Mouse (Mus musculus): ENCODE results near the gene Spats2l. TPM values are rescaled to one million over a fixed set of nuclear protein-coding genes. Genes with fewer than 3 reads are reported as not detected.

Gene Spats2l
- polyA plus RNA-seq (2015; fragmentation: Nextera tagmentation; extraction: Ambion mirVana) = 78.3 and 78.7 TPM in 2 replicates

GRCm38 (mm10) chr1:57774001-57774667 is at the start of gene Spats2l:
TSS of gene Spats2l (plus strand) at chr1:57774162.
- Histone ChIP-seq H3K36me3 (no peaks in the 10 kb centered on the region), H3K9ac (replicated peaks) (peak within 1 kb of the TSS; percentile 97), H3K27me3 (replicated peaks) (no peaks in the 10 kb centered on the region), H3K9me3 (replicated peaks) (no peaks in the 10 kb centered on the region), H3K27ac (replicated peaks) (peak within 1 kb of the TSS; percentile 94), H3K4me1 (peaks cover 12% of the 10 kb centered on the region), H3K4me2 (peak within 1 kb of the TSS; percentile 85), H3K4me3 (replicated peaks) (peak within 1 kb of the TSS; percentile 89)
- WGBS = under 1% methylated on average over 22 of the region's 22 CpGs
- peak; percentile 77 for ATAC-seq (ENCODE audit: low FRiP score)

DNA sequence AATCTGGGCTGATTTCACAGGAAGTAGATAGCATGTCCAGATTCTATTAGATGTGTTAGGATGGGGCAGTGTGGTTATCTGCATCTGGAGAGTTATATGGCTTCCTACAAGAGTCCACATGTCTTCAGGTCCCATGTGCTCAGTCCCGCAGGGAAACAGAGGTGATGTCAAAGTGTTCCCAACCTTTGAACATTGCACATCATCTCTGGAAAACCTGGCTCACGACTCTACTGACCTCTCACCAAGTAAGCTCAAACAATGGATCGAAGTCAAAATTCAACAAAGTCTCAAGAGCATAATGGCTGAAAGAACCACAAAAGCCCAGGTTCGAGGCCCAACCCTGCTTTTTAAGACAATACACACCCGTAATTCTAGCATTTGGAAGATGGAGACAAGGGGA is 48.7 kb upstream of the Spats2l start:
- no peak overlapping the region for H3K4me3 ChIP-seq (replicated peaks)
- 92% methylated on average over 5 of the region's 5 CpGs for WGBS
- no peak for ATAC-seq (ENCODE audit: low FRiP score)

DNA sequence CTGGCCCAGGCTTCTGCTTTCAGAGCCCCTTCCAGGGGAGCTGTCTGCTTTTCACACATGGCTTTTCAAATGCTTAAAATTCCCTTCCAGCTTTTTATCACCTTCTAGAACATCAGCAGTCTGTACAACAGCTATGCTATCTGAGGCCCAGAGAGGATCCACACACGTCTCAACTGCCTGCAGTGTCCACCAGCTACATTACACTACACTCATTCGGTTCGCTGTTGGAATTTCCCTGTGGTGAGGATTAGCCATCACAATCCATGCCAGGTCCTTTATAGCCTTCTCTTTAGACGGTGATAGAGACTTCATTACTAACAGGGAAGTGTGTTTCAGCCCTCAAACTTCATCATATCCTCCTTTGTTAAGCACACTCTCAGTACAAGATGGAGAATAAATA is 38.1 kb upstream of the Spats2l start:
- Histone ChIP-seq H3K4me2 (no peak overlapping the region), H3K4me3 (replicated peaks) (no peak overlapping the region), H3K36me3 (no peaks in the 10 kb centered on the region), H3K9me3 (replicated peaks) (no peaks in the 10 kb centered on the region), H3K27ac (replicated peaks) (no peak overlapping the region), H3K4me1 (peaks cover 4% of the 10 kb centered on the region; the same call in 1 of the 2 replicates), H3K9ac (replicated peaks) (no peak overlapping the region), H3K27me3 (replicated peaks) (no peaks in the 10 kb centered on the region)
- 45% methylated on average over 4 of the region's 4 CpGs for WGBS
- ATAC-seq (ENCODE audit: low FRiP score) = no peak

More for the DNA sequence above, 48.7 kb upstream of the Spats2l start:
- Histone ChIP-seq H3K27ac (replicated peaks) (no peak overlapping the region), H3K9ac (replicated peaks) (no peak overlapping the region), H3K4me1 (no peaks in the 10 kb centered on the region), H3K9me3 (replicated peaks) (no peaks in the 10 kb centered on the region), H3K4me2 (no peak overlapping the region), H3K36me3 (no peaks in the 10 kb centered on the region), H3K27me3 (replicated peaks) (no peaks in the 10 kb centered on the region)

DNA sequence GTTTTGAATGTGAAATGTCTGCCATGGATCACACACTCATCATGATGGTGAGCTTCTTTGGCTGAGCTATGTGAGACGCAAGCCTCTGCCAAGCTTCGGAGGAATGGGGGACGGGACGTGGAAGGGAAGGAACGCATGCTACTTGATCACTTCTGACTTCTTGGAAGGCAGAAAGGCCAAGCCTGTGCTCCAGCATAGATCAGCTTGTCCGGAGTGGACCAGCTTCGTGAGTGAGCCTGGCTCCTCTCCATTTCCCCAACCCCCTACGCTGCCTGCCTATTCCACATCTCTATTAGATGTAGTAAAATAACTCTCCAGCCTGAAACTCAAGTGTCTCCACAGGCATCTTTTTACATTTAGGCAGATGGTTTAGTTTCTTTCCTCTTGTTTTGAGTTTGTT is 32.2 kb upstream of the Spats2l start:
- Histone ChIP-seq H3K4me1 (peaks cover 6% of the 10 kb centered on the region; the same call in 1 of the 2 replicates), H3K9me3 (replicated peaks) (no peaks in the 10 kb centered on the region), H3K27ac (replicated peaks) (no peak overlapping the region), H3K4me2 (no peak overlapping the region), H3K36me3 (no peaks in the 10 kb centered on the region), H3K27me3 (replicated peaks) (no peaks in the 10 kb centered on the region), H3K9ac (replicated peaks) (no peak overlapping the region), H3K4me3 (replicated peaks) (no peak overlapping the region)
- no peak for ATAC-seq (ENCODE audit: low FRiP score)
- WGBS = 68% methylated on average over 8 of the region's 8 CpGs

GRCm38 (mm10) chr1:57742266-57742665 is 31.7 kb upstream of the Spats2l start:
- WGBS = 63% methylated on average over 2 of the region's 2 CpGs
- no peak for ATAC-seq (ENCODE audit: low FRiP score)
- H3K4me2 ChIP-seq = no peak overlapping the region
- H3K4me3 ChIP-seq (replicated peaks) = no peak overlapping the region
- H3K4me1 ChIP-seq = peaks cover 6% of the 10 kb centered on the region; the same call in 1 of the 2 replicates
- no peaks in the 10 kb centered on the region for H3K9me3 ChIP-seq (replicated peaks)
- H3K9ac ChIP-seq (replicated peaks) = no peak overlapping the region
- no peaks in the 10 kb centered on the region for H3K27me3 ChIP-seq (replicated peaks)
- no peak overlapping the region for H3K27ac ChIP-seq (replicated peaks)
- no peaks in the 10 kb centered on the region for H3K36me3 ChIP-seq

- Histone ChIP-seq H3K27ac (replicated peaks) (no peak overlapping the region), H3K4me3 (replicated peaks) (no peak overlapping the region), H3K27me3 (replicated peaks) (no peaks in the 10 kb centered on the region), H3K9me3 (replicated peaks) (no peaks in the 10 kb centered on the region), H3K9ac (replicated peaks) (no peak overlapping the region), H3K4me2 (no peak overlapping the region), H3K4me1 (peaks cover 3% of the 10 kb centered on the region; the same call in 1 of the 2 replicates), H3K36me3 (no peaks in the 10 kb centered on the region)
- ATAC-seq (ENCODE audit: low FRiP score) = no peak
- WGBS = 28% methylated on average over 3 of the region's 3 CpGs
Measured at GRCm38 (mm10) chr1:57751781-57752180, 22.2 kb upstream of the Spats2l start.

DNA sequence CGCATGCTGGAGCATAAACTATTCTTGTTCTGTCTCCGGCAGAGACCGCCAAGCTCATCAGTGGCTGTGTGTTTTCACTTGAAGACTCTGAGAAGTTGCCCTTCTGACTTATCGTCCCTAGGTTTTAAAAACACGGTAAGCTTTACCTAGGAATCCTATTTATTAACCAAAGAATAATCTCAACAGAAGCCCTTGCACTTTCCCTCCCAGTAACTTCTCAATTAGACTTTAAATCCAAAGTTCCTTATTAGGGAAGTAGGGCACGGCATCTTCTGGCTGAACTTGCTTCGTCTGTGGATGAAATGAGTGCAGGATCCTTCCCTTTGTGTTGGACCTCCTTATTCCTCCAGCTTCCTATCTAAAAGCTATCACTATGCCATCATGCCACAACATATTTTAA is 7.6 kb upstream of the Spats2l start:
- Histone ChIP-seq H3K9me3 (replicated peaks) (no peaks in the 10 kb centered on the region), H3K27me3 (replicated peaks) (no peaks in the 10 kb centered on the region), H3K4me1 (no peaks in the 10 kb centered on the region), H3K36me3 (no peaks in the 10 kb centered on the region), H3K4me2 (no peak overlapping the region), H3K4me3 (replicated peaks) (no peak overlapping the region), H3K9ac (replicated peaks) (no peak overlapping the region), H3K27ac (replicated peaks) (no peak overlapping the region)
- no peak for ATAC-seq (ENCODE audit: low FRiP score)
- 89% methylated on average over 7 of the region's 7 CpGs for WGBS

DNA sequence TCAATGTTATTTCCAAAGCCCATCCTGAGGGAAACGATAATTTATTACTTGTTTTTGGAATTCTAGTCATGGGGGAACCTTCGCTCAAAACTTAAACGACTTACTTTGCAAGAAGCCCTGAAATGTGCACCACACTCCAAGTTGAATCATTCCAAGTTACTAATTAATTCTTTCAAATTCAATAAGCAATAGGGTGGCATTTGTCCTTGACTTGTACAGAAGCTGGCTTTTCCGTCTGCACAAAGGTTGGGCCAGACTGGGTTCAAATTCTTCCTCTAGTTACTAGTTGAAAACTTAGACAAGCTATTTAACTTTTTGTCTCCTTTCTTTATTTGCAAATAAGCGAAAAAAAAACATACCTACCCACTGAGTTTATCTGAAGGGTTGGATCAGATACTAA is 636 bp upstream of the Spats2l start:
- H3K27me3 ChIP-seq (replicated peaks) = no peaks in the 10 kb centered on the region
- no peaks in the 10 kb centered on the region for H3K9me3 ChIP-seq (replicated peaks)
- H3K9ac ChIP-seq (replicated peaks) = no peak overlapping the region
- H3K4me2 ChIP-seq = peak overlapping the region; percentile 85; the same call in 1 of the 2 replicates
- WGBS = 86% methylated on average over 5 of the region's 5 CpGs
- H3K27ac ChIP-seq (replicated peaks) = no peak overlapping the region
- no peak for ATAC-seq (ENCODE audit: low FRiP score)
- H3K4me1 ChIP-seq = peaks cover 12% of the 10 kb centered on the region
- H3K4me3 ChIP-seq (replicated peaks) = no peak overlapping the region
- H3K36me3 ChIP-seq = no peaks in the 10 kb centered on the region

GRCm38 (mm10) chr1:57774668-57775495 is 920 bp downstream of the Spats2l start:
- Histone ChIP-seq H3K9ac (replicated peaks) (peak overlapping the region; percentile 97), H3K4me1 (peaks cover 12% of the 10 kb centered on the region), H3K9me3 (replicated peaks) (no peaks in the 10 kb centered on the region), H3K27ac (replicated peaks) (peak overlapping the region; percentile 94), H3K4me2 (peak overlapping the region; percentile 85), H3K27me3 (replicated peaks) (no peaks in the 10 kb centered on the region), H3K4me3 (replicated peaks) (peak overlapping the region; percentile 89), H3K36me3 (no peaks in the 10 kb centered on the region)
- ATAC-seq (ENCODE audit: low FRiP score) = peak; percentile 92
- WGBS = under 1% methylated on average over 90 of the region's 113 CpGs

DNA sequence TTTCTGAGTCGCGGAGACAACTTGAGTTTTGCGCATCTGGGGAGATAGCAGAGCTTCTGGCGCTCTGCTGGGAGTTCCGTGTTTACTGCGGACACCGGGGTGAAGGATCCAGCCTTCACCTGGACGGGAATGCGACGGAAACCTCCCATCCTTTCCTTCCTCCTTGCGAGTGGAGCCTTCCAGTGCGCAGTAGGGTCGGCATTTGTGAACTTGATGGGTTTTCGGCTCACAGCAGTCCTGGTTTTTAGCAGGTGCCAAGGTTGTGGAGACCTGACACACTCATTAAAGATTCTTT is 1.5 kb downstream of the Spats2l start:
- 0% methylated on average over 14 of the region's 14 CpGs for WGBS
- peaks cover 12% of the 10 kb centered on the region for H3K4me1 ChIP-seq
- no peaks in the 10 kb centered on the region for H3K27me3 ChIP-seq (replicated peaks)
- peak overlapping the region; percentile 89 for H3K4me3 ChIP-seq (replicated peaks)
- peak overlapping the region; percentile 85 for H3K4me2 ChIP-seq
- H3K9me3 ChIP-seq (replicated peaks) = no peaks in the 10 kb centered on the region
- peak overlapping the region; percentile 97 for H3K9ac ChIP-seq (replicated peaks)
- peak; percentile 9 for ATAC-seq (ENCODE audit: low FRiP score)
- H3K27ac ChIP-seq (replicated peaks) = peak overlapping the region; percentile 94
- no peaks in the 10 kb centered on the region for H3K36me3 ChIP-seq

DNA sequence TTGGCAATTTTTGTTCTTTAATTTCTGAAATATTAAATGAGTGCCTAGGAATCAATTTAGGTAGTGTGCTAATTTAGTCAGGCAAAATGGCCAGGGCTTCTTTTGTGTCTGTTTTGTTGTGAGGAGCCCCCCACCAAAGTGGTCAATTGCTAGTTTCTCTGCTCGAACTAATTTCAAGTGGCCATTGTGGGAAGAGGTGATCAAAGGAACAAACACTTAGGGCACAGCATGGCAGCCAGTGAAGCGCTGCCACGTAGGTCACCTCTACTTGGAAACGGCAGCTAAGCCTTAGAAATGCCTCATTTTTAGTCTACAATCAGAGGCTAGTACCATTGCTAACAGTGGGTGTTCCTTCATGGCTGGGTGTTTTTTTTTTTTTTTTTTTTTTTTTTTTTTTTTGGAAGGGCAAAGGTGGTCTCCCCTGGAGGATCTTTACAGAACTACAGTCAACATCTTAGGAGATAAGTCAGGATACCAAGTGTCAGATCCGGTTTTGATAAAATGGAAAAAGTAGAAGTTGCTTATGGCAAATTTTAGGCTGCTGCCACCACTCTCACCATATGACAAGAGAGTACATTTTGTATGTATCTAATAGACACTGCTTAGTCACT is 2.8 kb downstream of the Spats2l start:
- H3K4me2 ChIP-seq = peak overlapping the region; percentile 85
- peak overlapping the region; percentile 13 for H3K4me3 ChIP-seq (replicated peaks)
- no peaks in the 10 kb centered on the region for H3K27me3 ChIP-seq (replicated peaks)
- WGBS = 27% methylated on average over 5 of the region's 5 CpGs
- H3K27ac ChIP-seq (replicated peaks) = no peak overlapping the region; the same call in 1 of the 2 replicates
- no peak overlapping the region for H3K9ac ChIP-seq (replicated peaks)
- ATAC-seq (ENCODE audit: low FRiP score) = no peak
- H3K9me3 ChIP-seq (replicated peaks) = no peaks in the 10 kb centered on the region
- H3K4me1 ChIP-seq = peaks cover 12% of the 10 kb centered on the region
- no peaks in the 10 kb centered on the region for H3K36me3 ChIP-seq
